Mouse (Mus musculus): Measurements from ENCODE around the gene Ctr9.

The Ctr9 gene

DNA sequence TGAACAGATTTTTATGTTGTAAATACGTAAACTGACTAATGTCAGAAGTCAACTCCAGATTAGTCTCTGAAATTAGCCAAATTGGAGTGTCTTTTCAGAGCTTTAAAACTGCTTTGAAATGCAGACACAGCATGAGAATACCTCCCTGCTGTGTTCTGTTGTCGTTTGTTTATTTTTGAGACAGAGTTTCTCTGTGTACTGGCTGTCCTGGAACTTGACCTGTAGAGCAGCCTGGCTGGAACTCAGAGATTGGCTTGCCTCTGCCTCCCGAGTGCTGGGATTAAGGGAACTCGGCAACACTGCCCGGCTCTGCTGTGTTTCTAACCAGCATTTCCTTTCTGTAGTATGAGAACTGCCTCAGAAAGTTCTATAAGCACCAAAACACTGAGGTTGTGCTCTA lies 20.2 kb downstream of the Ctr9 start:
- DNase-seq = no peak

- DNase-seq = peak; percentile 76
Measured at GRCm38 (mm10) chr7:111049652-111050421, 21.1 kb downstream of the Ctr9 start.

DNA sequence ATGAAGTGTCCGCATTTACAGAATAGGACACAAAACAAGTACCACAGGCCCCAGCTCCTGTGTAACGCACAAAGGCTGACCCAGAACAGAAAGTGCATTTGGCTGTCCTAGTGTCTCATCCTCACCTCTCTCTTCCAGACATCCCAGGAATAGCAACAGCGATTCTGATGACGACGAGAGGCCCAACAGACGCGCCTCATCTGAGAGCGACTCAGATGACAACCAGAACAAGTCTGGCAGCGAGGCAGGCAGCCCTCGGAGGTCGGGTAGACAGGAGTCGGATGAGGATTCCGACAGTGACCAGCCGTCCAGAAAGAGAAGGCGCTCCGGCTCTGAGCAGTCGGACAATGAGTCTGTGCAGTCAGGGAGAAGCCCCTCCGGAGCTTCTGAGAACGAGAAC lies 26.5 kb downstream of the Ctr9 start:
- DNase-seq = no peak

- no peak for DNase-seq
Measured at GRCm38 (mm10) chr7:111055984-111056657, 27.4 kb downstream of the Ctr9 start.

DNA sequence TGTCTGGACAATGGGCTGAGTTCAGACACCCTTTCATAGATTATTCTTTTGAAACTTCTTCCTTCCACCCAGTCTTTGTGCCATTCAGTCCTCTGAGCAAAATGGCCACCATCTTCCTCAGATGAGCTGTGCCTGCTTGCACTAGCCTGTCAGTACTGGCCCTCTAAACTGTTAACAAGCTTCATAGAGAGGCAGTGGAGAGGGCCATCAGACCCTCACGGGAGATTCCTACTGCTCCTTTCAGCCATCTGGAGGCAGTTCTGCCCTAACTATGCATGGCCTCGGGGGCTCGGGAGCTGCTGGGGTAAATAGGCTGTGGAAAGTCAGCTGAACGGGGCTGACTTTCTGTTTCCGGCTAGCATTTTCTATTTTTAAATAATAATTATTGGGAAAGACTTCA lies 30.8 kb downstream of the Ctr9 start:
- DNase-seq = no peak

DNA sequence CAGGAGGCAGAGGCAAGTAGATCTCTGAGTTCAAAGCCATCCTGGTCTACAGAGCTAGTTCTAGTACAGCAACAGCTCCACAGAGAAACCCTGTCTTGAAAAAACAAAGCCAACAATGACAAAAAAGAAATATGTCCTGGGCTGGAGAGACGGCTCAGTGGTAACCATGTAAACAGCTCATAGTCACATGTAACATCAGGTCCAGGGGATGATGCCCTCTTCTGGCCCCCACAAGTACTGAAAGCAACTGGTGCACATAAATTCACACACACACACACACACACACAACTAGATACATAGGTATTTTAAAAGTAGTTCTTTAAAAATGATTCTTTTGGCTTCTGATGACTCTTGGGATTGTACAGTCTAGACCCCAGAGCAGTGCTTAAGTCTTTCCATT lies 34.2 kb downstream of the Ctr9 start:
- no peak for DNase-seq

DNA sequence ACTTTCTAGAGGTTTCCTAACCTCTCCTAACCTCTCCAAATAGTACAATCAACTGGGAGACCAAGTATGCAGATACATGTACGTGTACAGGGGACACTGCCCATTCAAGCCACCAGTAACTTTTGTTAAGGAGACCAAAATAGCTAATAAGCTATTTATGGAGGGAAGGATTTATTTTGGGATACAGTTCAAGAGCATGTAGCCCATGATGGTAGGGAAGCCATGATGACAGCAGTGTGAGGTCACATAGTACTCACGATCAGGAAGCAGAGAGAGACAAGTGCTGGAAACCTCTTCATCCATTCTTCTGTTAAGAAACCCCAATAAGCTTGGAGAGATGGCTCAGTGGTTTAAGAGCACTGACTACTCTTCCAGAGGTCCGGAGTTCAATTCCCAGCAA lies 39.4 kb downstream of the Ctr9 start:
- no peak for DNase-seq

GRCm38 (mm10) chr7:111069439-111070166 lies 40.9 kb downstream of the Ctr9 start:
- no peak for DNase-seq

- DNase-seq = no peak
Measured at GRCm38 (mm10) chr7:111070167-111070496, 41.4 kb downstream of the Ctr9 start.

DNA sequence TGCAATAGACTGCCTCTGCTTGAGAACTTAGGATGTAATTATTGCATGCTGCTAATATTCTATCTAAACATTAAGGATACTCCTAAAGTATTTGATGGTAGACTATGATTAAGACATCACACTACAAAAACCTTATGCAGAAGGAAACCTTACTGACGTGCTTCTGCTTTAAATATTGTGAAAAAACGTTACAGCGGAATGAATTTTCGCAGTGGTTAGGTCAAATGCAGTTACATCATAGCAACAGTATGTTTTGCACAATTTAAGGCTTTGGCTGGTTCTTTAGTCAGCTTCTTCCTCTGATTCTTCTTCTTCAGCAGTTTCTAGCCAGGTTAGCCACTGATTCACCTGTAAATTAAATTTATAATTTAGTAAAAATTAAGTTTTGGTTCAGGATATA lies 43.7 kb downstream of the Ctr9 start:
- DNase-seq = no peak

DNA sequence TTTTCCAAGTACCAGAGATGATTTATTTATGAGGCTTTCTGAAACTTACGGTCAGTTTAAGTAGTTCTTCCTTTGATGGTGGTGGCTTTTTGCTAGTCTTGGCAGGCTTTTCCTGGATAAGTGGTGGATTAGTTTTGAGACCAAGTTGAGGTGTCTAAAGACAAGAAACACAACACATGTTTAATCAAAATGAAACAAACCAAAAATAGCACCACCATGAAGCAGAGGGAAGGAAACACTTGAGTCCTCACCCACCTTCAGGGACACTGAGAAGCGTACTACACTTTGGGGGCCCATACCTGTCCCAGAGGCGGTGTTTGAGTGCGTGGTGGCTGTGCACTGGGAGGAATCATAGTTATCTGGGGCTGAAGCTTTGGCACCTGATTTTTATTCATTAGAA lies 46.5 kb downstream of the Ctr9 start:
- DNase-seq = no peak

- no peak for DNase-seq
Measured at GRCm38 (mm10) chr7:111078271-111078670, 49.5 kb downstream of the Ctr9 start.

DNA sequence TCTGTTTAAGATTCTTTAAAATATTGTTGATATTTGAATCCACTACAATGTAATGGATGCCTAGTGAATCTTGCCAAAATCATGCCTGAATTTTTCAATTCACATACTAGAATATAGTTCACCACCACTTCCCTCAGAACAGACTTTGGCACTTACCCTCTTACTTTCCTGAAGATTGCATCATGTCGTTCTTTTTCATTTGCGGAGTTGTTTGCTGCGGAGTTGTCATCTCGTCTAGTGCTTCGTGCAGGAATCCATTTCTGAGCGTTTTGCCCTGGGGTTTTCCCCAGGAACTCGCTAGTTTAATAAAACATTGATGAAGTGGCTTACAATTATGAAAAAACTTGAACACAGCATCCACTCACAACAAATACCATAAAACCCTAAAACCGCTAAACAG lies 51.3 kb downstream of the Ctr9 start:
- DNase-seq = no peak

DNA sequence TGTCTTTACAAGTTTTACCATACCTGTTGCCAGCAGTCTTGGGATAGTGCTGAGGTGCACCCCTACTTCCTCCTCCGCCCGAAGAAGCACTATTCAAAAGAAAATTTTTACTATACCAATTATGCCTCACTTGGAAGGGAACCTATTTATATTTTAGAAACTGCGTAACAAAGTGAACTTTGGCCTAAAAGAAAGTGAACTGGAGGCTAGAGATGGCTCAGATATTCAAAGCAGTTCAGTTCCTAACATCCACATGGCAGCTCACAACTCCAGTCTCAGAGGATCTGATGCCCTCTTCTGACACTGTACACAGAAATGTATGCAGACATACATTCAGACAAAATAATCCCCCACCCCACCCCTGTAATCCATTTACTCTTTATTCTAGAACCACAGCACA lies 52.1 kb downstream of the Ctr9 start:
- no peak for DNase-seq

- peak; percentile 95 for DNase-seq
Measured at GRCm38 (mm10) chr7:111082043-111082821, 53.5 kb downstream of the Ctr9 start.

DNA sequence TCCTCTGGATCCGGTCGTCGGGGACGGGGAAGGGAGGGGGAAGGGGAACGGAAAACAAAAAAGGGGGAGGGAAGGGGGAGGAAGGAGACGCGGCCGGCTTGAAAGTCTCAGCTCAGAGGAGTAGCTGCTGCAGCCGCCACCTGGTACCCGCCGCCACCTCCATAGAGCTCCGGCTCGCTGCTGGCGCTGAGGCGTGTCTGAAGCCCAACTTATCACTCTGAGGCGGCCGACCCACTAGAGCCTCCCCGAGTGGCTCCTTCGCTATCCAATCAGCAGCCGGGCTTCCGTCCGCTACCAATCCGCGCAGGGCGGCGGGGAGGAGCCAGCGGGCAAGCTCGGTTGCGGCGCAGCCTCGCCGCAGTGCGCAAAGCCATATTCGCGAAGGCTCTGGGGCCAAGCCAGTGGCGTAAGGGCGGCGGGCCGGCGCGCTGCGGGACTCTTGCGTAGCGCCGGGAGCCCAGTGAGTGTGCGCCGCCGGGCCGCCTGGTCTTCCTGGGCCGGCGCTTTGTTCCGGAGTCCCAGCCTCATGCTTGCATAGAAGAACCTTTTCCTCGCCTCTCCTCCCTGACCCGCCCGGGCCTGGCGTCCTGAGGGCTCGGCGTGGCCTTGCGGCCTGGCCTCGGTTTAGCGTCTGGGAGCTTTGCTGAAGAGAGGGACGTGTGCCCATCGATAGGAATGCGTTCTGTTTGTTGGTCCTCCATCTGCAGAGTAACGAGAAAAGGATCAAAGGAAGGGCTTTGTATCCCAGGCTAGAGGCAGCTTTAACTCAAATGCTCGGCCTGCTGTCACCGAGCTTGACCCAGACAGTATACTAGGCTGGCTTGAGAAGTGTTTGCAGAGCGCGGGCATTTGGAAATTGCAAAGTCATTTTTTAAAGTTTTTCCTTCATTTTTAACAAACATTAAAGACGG lies 54.3 kb downstream of the Ctr9 start, which contains the start of gene Eif4g2:
Eif4g2 (minus strand) TSS at position 209 of the 911 bp plus-strand sequence.
- DNase-seq = peak; percentile 99

- no peak for DNase-seq
Measured at GRCm38 (mm10) chr7:111083733-111084120, 55.0 kb downstream of the Ctr9 start.

GRCm38 (mm10) chr7:111084443-111084842 lies 55.7 kb downstream of the Ctr9 start:
- no peak for DNase-seq

DNA sequence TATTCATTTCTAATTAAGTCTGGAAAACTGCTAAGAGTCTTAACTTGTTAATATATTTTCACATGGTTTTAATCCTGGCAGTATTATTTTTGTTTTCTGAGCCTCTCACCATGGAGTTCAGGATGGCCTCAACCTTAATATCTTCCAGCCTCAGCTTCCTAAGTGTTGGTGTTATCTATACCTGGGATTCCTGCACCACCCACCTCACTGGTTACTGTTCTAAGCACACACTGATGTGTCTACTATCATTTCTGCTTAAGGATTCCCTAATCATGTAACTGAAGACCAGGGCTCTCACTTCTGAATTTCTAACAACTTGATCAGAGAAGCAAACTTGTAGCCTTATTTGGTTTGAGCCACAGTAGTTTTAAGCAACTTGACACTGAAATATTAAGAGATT lies 56.4 kb downstream of the Ctr9 start:
- DNase-seq = no peak

GRCm38 (mm10) chr7:111095169-111095568 lies 66.4 kb downstream of the Ctr9 start:
- DNase-seq = no peak

DNA sequence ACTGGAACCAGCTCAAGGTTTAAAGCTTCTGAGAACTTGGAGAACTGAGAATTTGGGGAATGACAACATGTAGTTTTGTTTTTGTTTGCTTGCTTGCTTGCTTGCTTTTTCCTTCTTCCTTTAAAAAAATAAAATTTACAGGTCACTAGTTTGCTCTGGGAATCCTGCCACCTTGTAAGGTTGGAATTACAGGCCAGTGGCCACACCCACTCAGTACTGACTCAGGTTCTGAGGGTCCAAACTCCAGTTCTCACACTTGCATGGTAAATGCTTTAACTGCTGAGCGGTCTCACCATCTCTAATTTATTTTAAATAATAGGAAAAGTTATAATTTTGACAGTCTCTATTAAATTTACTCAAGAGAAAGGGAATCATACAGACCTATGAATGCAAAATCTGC lies 69.4 kb downstream of the Ctr9 start:
- DNase-seq = no peak

Measured in retina, postnatal 1 day (tissue).